Mouse (Mus musculus) gonadal fat pad, adult 2 months (tissue): ENCODE data around the gene Cdk16. TPM values are rescaled to one million over a fixed set of nuclear protein-coding genes. Genes with fewer than 3 reads are reported as not detected.

ENCODE experiments used
- polyA plus RNA-seq: library from polyadenylated mRNA; depleted of rRNA; stranded (reverse); fragments of >200 nt; gene quantifications from 2 replicates; pipeline ENCODE4 v1.2.3, GENCODE M21; 2012; rRNA removed

Gene Cdk16
- polyA plus RNA-seq, 1 experiment, result 217 TPM

Other genes starting within 250 kb of the Cdk16 start
- 6.1 and 6.3 TPM in 2 replicates for gene Rgn, start 138.2 kb upstream of the Cdk16 start, polyA plus RNA-seq
- gene Rbm10, start 70.5 kb upstream of the Cdk16 start, polyA plus RNA-seq, result 63.4 and 66.5 TPM in 2 replicates
- gene Ndufb11, start 70.3 kb upstream of the Cdk16 start, polyA plus RNA-seq, result 174 and 195 TPM in 2 replicates
- gene Uba1, start 29.6 kb upstream of the Cdk16 start, polyA plus RNA-seq, result 258 and 270 TPM in 2 replicates
- 18.4 and 23.6 TPM in 2 replicates for gene Usp11, start 16.0 kb downstream of the Cdk16 start, polyA plus RNA-seq
- 259 and 330 TPM in 2 replicates for gene Araf, start 109.9 kb downstream of the Cdk16 start, polyA plus RNA-seq
- gene Timp1, start 182.2 kb downstream of the Cdk16 start, polyA plus RNA-seq, result 14.7 and 21.9 TPM in 2 replicates
- 0.18 and 0.20 TPM in 2 replicates for gene Syn1, start 233.1 kb downstream of the Cdk16 start, polyA plus RNA-seq
- gene Cfp, start 243.6 kb downstream of the Cdk16 start, polyA plus RNA-seq, result 21.1 and 27.7 TPM in 2 replicates